8 mouse cellular contexts compared by ENCODE assay signal in the genomic region with DNA sequence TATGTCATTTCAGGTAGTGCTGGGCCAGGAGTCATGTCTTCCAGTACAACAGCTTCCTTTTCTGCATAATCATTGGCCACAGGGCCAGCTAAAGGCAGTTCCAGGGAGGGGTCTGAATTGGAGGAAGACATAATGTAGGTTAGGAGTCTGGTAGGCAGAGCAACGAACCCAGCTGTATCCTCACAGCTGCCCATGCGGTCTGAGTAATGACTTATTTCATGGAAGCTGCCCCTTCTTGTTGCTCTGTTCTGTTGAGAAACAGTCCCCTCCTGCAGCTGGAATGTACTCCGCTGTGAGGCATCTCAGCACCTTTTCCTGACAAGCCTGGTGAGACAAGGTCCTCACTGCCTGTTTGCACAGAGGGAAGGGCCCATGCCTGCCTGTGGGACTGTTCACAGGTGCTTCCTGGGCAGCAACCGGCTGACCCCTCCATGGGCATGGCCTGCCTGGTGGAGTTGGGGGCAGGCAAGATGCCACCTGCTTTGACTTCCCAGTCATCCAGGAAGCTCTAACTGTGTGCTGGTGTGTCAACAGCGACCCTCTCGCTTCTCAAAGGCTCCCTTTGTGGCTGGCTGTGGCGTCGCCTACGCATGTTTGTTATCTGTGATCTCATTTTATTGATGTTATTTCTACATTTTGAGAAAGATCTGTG.
DNase-seq lines count a peak whose midpoint lies in the region; ATAC-seq lines count a peak whose summit lies in the region.
"Had no signal": no experiment of that assay in that cellular context is flagged by ENCODE, and none has a peak within 500 bp of the region (broad histone marks: within the 10 kb centered on the region; RNA-seq: fewer than 3 reads in every experiment).

No protein-coding gene starts in this region.

- no peak for DNase-seq in liver
- peak; percentile 86 for DNase-seq in thymus, postnatal 0 days (ENCODE audit: low spot score)
- no peak for DNase-seq in forebrain, embryonic 10.5 days (ENCODE audit: extremely low spot score, low spot score)

- no peak overlapping the region for H3K4me2 ChIP-seq in liver, embryonic 15.5 days
- no peak overlapping the region for H3K4me2 ChIP-seq in limb, embryonic 15.5 days

- 31% methylated on average over 9 of the region's 9 CpGs for WGBS in liver, embryonic 15.5 days (ENCODE audit: insufficient replicate concordance)
- WGBS in limb, embryonic 15.5 days, result 70% methylated on average over 9 of the region's 9 CpGs
- WGBS in forebrain, embryonic 10.5 days, result 80% methylated on average over 9 of the region's 9 CpGs

- H3K27ac ChIP-seq in liver, embryonic 15.5 days (replicated peaks), result no peak overlapping the region
- 0 out of 2 replicates have a peak overlapping the region, but pooled peaks have one; percentile 7 for H3K27ac ChIP-seq in limb, embryonic 15.5 days
- H3K27ac ChIP-seq in forebrain, embryonic 10.5 days, result no peak overlapping the region

- H3K4me1 ChIP-seq in liver, embryonic 15.5 days (replicated peaks), result peaks cover 18% of the 10 kb centered on the region
- H3K4me1 ChIP-seq in limb, embryonic 15.5 days, result peaks cover 19% of the 10 kb centered on the region
- peaks cover 22% of the 10 kb centered on the region for H3K4me1 ChIP-seq in forebrain, embryonic 10.5 days

- no peaks in the 10 kb centered on the region for H3K9me3 ChIP-seq in liver, embryonic 15.5 days (replicated peaks)
- H3K9me3 ChIP-seq in limb, embryonic 15.5 days, result no peaks in the 10 kb centered on the region
- H3K9me3 ChIP-seq in forebrain, embryonic 10.5 days, result no peaks in the 10 kb centered on the region; the same call in 1 of the 2 replicates
- H3K9me3 ChIP-seq: megakaryocyte, embryonic 14.5 days had no signal

- no peaks in the 10 kb centered on the region for H3K36me3 ChIP-seq in liver, embryonic 15.5 days (replicated peaks)
- no peaks in the 10 kb centered on the region for H3K36me3 ChIP-seq in limb, embryonic 15.5 days
- no peaks in the 10 kb centered on the region for H3K36me3 ChIP-seq in forebrain, embryonic 10.5 days (replicated peaks)

- 0 out of 2 replicates have a peak, but pooled peaks have one; percentile 25 for ATAC-seq in liver, embryonic 15.5 days (ENCODE audit: insufficient read depth)
- peak; percentile 48 for ATAC-seq in common myeloid progenitor, adult 5-6 weeks (replicated peaks; ENCODE audit: low read depth, poor library complexity, severe bottlenecking)
- no peak for ATAC-seq in limb, embryonic 15.5 days (ENCODE audit: insufficient number of reproducible peaks, low FRiP score, low TSS enrichment, low read depth)
- no peak for ATAC-seq in cerebellum, adult (ENCODE audit: insufficient number of reproducible peaks, low FRiP score, low TSS enrichment)

- no peak overlapping the region for H3K9ac ChIP-seq in liver, embryonic 15.5 days
- no peak overlapping the region for H3K9ac ChIP-seq in limb, embryonic 15.5 days

- H3K4me3 ChIP-seq in liver, embryonic 15.5 days (replicated peaks), result no peak overlapping the region
- no peak overlapping the region for H3K4me3 ChIP-seq in limb, embryonic 15.5 days
- no peak overlapping the region for H3K4me3 ChIP-seq in forebrain, embryonic 10.5 days
- H3K4me3 ChIP-seq: megakaryocyte, embryonic 14.5 days had no signal

- H3K27me3 ChIP-seq in liver, embryonic 15.5 days, result no peaks in the 10 kb centered on the region
- no peaks in the 10 kb centered on the region for H3K27me3 ChIP-seq in limb, embryonic 15.5 days
- H3K27me3 ChIP-seq in forebrain, embryonic 10.5 days (ENCODE audit: poor library complexity, severe bottlenecking), result peaks cover 45% of the 10 kb centered on the region

Comparison
In these comparisons a context has a peak if more than half of its experiments do, and no peak if none do; other contexts are left out.
1. ATAC-seq: peak in liver, embryonic 15.5 days (single experiment) and common myeloid progenitor, adult 5-6 weeks (single experiment); none in limb, embryonic 15.5 days (single experiment) and cerebellum, adult (single experiment).